Mouse (Mus musculus) E14TG2a.4 (cell line): ENCODE measurements around the gene Klk1b24.

Source experiments
- CTCF ChIP-seq: conservative IDR thresholded peaks from 2 replicates; pipeline ENCODE4 v1.5.1; 2014; ENCODE audit warnings: low read length
- NANOG ChIP-seq: IDR thresholded peaks from 2 replicates; pipeline ENCODE4 v1.6.1; 2014; ENCODE audit warnings: borderline replicate concordance, low read length, mixed read lengths
- POU5F1 ChIP-seq: IDR thresholded peaks from 2 replicates; pipeline ENCODE4 v1.6.1; 2014; ENCODE audit warnings: low read length, borderline replicate concordance

DNA sequence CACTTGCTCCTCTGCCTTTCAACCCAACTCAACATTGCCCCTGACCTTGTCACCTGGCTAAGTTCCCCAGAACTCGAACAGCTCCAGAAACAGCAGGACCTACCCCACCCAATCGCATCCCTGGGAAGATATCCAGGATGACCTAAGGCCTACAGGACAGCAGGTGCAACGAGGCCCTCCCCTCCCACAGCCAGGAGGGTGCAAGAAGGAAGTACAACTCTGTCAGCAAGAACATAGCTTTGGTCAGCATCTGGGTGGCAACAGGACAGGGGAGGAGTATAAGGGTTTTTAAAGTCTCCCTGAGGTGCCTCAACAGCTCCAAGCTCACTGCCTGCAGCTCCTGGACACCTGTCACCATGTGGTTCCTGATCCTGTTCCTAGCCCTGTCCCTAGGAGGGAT lies 9.9 kb downstream of the Klk1b24 start, which contains the start of gene Klk1b3:
- TF ChIP-seq CTCF (no peak), NANOG (no peak), POU5F1 (no peak)
